Mouse (Mus musculus) CH12.LX (cell line): Measurements from ENCODE around the gene Epx. TPM values are rescaled to one million over a fixed set of nuclear protein-coding genes. Genes with fewer than 3 reads are reported as not detected.

Experiments
- DNase-seq: peaks from one replicate; pipeline ENCODE4 v3.0.0-alpha.2; 2013; ENCODE audit errors: extremely low read depth
- H3K27ac ChIP-seq: 2 replicates; pipeline ENCODE4 v1.5.1; 2012; ENCODE audit warnings: low read depth, mild to moderate bottlenecking, control low read depth, moderate library complexity; ENCODE audit not compliant: insufficient read depth
- H3K27me3 ChIP-seq: replicated peaks from 2 replicates; pipeline ENCODE3; 2012; ENCODE audit warnings: inconsistent platforms
- H3K36me3 ChIP-seq, 2 experiments: replicated peaks in 1 of 2; 2 replicates each; pipeline versions ENCODE3 to v1.6.1; 2012; ENCODE audit warnings: inconsistent platforms in 1 of 2, low read length in 1 of 2, mild to moderate bottlenecking in 1 of 2, mixed read lengths in 1 of 2, moderate library complexity in 1 of 2; ENCODE audit not compliant: control insufficient read depth in 1 of 2, insufficient read depth in 1 of 2
- H3K4me1 ChIP-seq, 2 experiments: 2 replicates each; pipeline ENCODE4 v1.6.1; 2012; ENCODE audit warnings: inconsistent platforms in 1 of 2, moderate library complexity in 1 of 2; ENCODE audit not compliant: insufficient read depth in 2 of 2, control insufficient read depth in 1 of 2
- H3K4me2 ChIP-seq: 2 replicates; pipeline ENCODE4 v1.6.1; 2012; ENCODE audit warnings: low read depth, mild to moderate bottlenecking, control low read depth; ENCODE audit not compliant: poor library complexity, insufficient read depth, severe bottlenecking
- H3K4me3 ChIP-seq, 3 experiments: fragments of 150-350 bp in 1 of 3; sonication (generic) in 1 of 3; replicated peaks in 1 of 3; 2 replicates each; pipeline versions ENCODE3 to v1.5.1; 2011 to 2012; ENCODE audit warnings: low read depth in 2 of 3, low read length in 2 of 3, mild to moderate bottlenecking in 2 of 3, moderate library complexity in 2 of 3, control low read depth in 1 of 3, improper control_type of control experiment in 1 of 3, inconsistent platforms in 1 of 3, mixed read lengths in 1 of 3; ENCODE audit not compliant: poor library complexity in 1 of 3
- H3K79me2 ChIP-seq: replicated peaks from 2 replicates; pipeline ENCODE4 v1.6.1; 2012; ENCODE audit warnings: mild to moderate bottlenecking, moderate library complexity; ENCODE audit not compliant: control insufficient read depth, poor library complexity, insufficient read depth, severe bottlenecking; ENCODE audit errors: extremely low read depth
- H3K9ac ChIP-seq: 2 replicates; pipeline ENCODE4 v1.6.1; 2012; ENCODE audit warnings: low read depth, mild to moderate bottlenecking, control low read depth, moderate library complexity; ENCODE audit not compliant: insufficient read depth
- H3K9me3 ChIP-seq: replicated peaks from 2 replicates; pipeline ENCODE3; 2012; ENCODE audit warnings: low read length, inconsistent platforms, mixed read lengths
- BHLHE40 ChIP-seq: IDR thresholded peaks from 2 replicates; pipeline ENCODE4 v1.6.1; 2011; ENCODE audit warnings: mild to moderate bottlenecking, low read depth, low read length, improper control_type of control experiment
- CHD1 ChIP-seq: IDR thresholded peaks from 2 replicates; pipeline ENCODE4 v1.6.1; 2012; ENCODE audit warnings: low read depth, low read length, improper control_type of control experiment, inconsistent platforms
- E2F4 ChIP-seq: IDR thresholded peaks from 2 replicates; pipeline ENCODE4 v1.6.1; 2011; ENCODE audit warnings: low read depth, low read length, improper control_type of control experiment; ENCODE audit not compliant: insufficient replicate concordance
- ELF1 ChIP-seq: IDR thresholded peaks from 2 replicates; pipeline ENCODE4 v1.6.1; 2014; ENCODE audit warnings: low read depth, mild to moderate bottlenecking, inconsistent platforms, low read length, improper control_type of control experiment
- ETS1 ChIP-seq: conservative IDR thresholded peaks from 2 replicates; pipeline ENCODE4 v1.6.1; 2012; ENCODE audit warnings: low read depth, mild to moderate bottlenecking, inconsistent platforms, low read length, improper control_type of control experiment, moderate library complexity
- JUN ChIP-seq: IDR thresholded peaks from 2 replicates; pipeline ENCODE4 v1.6.1; 2011; ENCODE audit warnings: low read depth, mild to moderate bottlenecking, low read length, improper control_type of control experiment, moderate library complexity; ENCODE audit not compliant: insufficient read depth
- JUND ChIP-seq: conservative IDR thresholded peaks from 2 replicates; pipeline ENCODE4 v1.6.1; 2011; ENCODE audit warnings: low read depth, low read length, improper control_type of control experiment
- MAFK ChIP-seq: IDR thresholded peaks from 2 replicates; pipeline ENCODE4 v1.6.1; 2011; ENCODE audit warnings: low read length, improper control_type of control experiment; ENCODE audit not compliant: insufficient replicate concordance
- MAX ChIP-seq: IDR thresholded peaks from 2 replicates; pipeline ENCODE4 v1.6.1; 2011; ENCODE audit warnings: low read length, improper control_type of control experiment
- MXI1 ChIP-seq: IDR thresholded peaks from 2 replicates; pipeline ENCODE4 v1.6.1; 2011; ENCODE audit warnings: mild to moderate bottlenecking, low read depth, low read length, improper control_type of control experiment
- MYC ChIP-seq: IDR thresholded peaks from 2 replicates; pipeline ENCODE4 v1.6.1; 2011; ENCODE audit warnings: low read depth, mild to moderate bottlenecking, improper control_type of control experiment, low read length
- PAX5 ChIP-seq: IDR thresholded peaks from 2 replicates; pipeline ENCODE4 v1.6.1; 2012; ENCODE audit warnings: low read length, inconsistent platforms, mixed read lengths
- POLR2A ChIP-seq: IDR thresholded peaks from 2 replicates; pipeline ENCODE4 v1.6.1; 2011; ENCODE audit warnings: low read depth, mild to moderate bottlenecking, improper control_type of control experiment, low read length
- RCOR1 ChIP-seq: conservative IDR thresholded peaks from 2 replicates; pipeline ENCODE4 v1.6.1; 2012; ENCODE audit warnings: low read depth, mild to moderate bottlenecking, inconsistent platforms, low read length, improper control_type of control experiment
- TCF12 ChIP-seq: IDR thresholded peaks from 2 replicates; pipeline ENCODE4 v1.6.1; 2014; ENCODE audit warnings: low read depth, mild to moderate bottlenecking, inconsistent platforms, low read length, improper control_type of control experiment
- dilution Hi-C: fragments of 300-500 bp; cut with MboI; formaldehyde crosslinking; loops from 2 replicates; pipeline ENCODE4 v1.14.3; 2020; ENCODE audit warnings: low sequenced_read_pairs; ENCODE audit not compliant: extremely low pct_unique_long_range_greater_than_20kb, extremely low pct_ligation_motif_present
- in situ Hi-C: fragments of 300-500 bp; cut with MboI; formaldehyde crosslinking; loops from 3 replicates; pipeline ENCODE4 v1.14.3; 2019; ENCODE audit warnings: low sequenced_read_pairs, low pct_ligation_motif_present, low pct_unique_long_range_greater_than_20kb, mixed read lengths
- polyA plus RNA-seq: library from polyadenylated mRNA; unstranded; fragments of >175 nt; gene quantifications from 2 replicates; pipeline ENCODE4 v1.2.1, GENCODE M21; 2012; ENCODE audit warnings: low read depth; ENCODE audit not compliant: insufficient read length
- total RNA-seq, 2 experiments: library from RNA; depleted of rRNA; stranded (reverse); fragments of 300-350 nt in 1 of 2; fragments of >200 nt in 1 of 2; gene quantifications; 2 replicates each; pipeline ENCODE4 v1.2.3; 2012 to 2014

Gene Epx
- total and polyA plus RNA-seq, 3 experiments, result not detected

GRCm38 (mm10) chr11:87846968-87847600 is 28.3 kb downstream of the Epx start:
- H3K9ac ChIP-seq, result no peak overlapping the region
- TF ChIP-seq PAX5 (no peak), MXI1 (no peak), ETS1 (no peak), RCOR1 (no peak), MYC (no peak), JUND (no peak)
- peaks cover 0 to 3% of the 10 kb centered on the region in 2 experiments for H3K36me3 ChIP-seq
- no peak overlapping the region for H3K4me3 ChIP-seq
- H3K9me3 ChIP-seq, result no peaks in the 10 kb centered on the region
- peaks cover 0 to 22% of the 10 kb centered on the region in 2 experiments; a peak in 2 of 4 replicates for H3K4me1 ChIP-seq
- H3K27ac ChIP-seq, result no peak overlapping the region
- no peaks in the 10 kb centered on the region for H3K27me3 ChIP-seq
- dilution Hi-C loops (no loop called here), in situ Hi-C loops (no loop called here)
- H3K4me2 ChIP-seq, result no peak overlapping the region
- no peaks in the 10 kb centered on the region for H3K79me2 ChIP-seq
- no peak for DNase-seq

- Histone ChIP-seq H3K4me1 (peaks cover 9 to 35% of the 10 kb centered on the region in 2 experiments), H3K4me2 (no peak overlapping the region), H3K4me3 (no peak overlapping the region), H3K27me3 (no peaks in the 10 kb centered on the region), H3K27ac (no peak overlapping the region), H3K36me3 (no peaks in the 10 kb centered on the region), H3K9me3 (no peaks in the 10 kb centered on the region), H3K9ac (no peak overlapping the region), H3K79me2 (no peaks in the 10 kb centered on the region)
- in situ Hi-C loops, result no loop called here
- peak; percentile 73 for DNase-seq
- TF ChIP-seq E2F4 (no peak), ELF1 (no peak), CHD1 (no peak), JUN (no peak), POLR2A (no peak), MAFK (no peak), MAX (no peak), BHLHE40 (0 out of 2 replicates have a peak, but pooled peaks have one; percentile 28), TCF12 (peak; percentile 36; the same call in 1 of the 2 replicates), ETS1 (no peak)
- dilution Hi-C loops, result no loop called here
Measured at GRCm38 (mm10) chr11:87841436-87841835, 33.9 kb downstream of the Epx start.
